Mouse (Mus musculus) kidney, embryonic 14.5 days (tissue): Measurements from ENCODE around the gene Tex11. TPM values are rescaled to one million over a fixed set of nuclear protein-coding genes. Genes with fewer than 3 reads are reported as not detected.

ENCODE experiments used
- ATAC-seq: fragments of 200-750 bp; cut with Nextera tagmentation; 2 replicates; pipeline ENCODE4 v1.8.0; 2017; ENCODE audit warnings: moderate number of reproducible peaks, mild to moderate bottlenecking, moderate TSS enrichment, moderate library complexity; ENCODE audit not compliant: low FRiP score, low TSS enrichment
- H3K27ac ChIP-seq: fragments of 300-500 bp; sonication (generic); 2 replicates; pipeline ENCODE4 v1.5.1; 2014; ENCODE audit warnings: low read depth, mild to moderate bottlenecking, low read length, moderate library complexity, mixed read lengths
- H3K27me3 ChIP-seq: fragments of 300-500 bp; sonication (generic); 2 replicates; pipeline ENCODE4 v1.6.1; 2014; ENCODE audit warnings: mild to moderate bottlenecking, low read length; ENCODE audit not compliant: control insufficient read depth, insufficient read depth
- H3K36me3 ChIP-seq: fragments of 300-500 bp; sonication (generic); 2 replicates; pipeline ENCODE4 v1.6.1; 2014; ENCODE audit warnings: low read length, mixed read lengths; ENCODE audit not compliant: control insufficient read depth, insufficient read depth
- H3K4me1 ChIP-seq: fragments of 300-500 bp; sonication (generic); 2 replicates; pipeline ENCODE4 v1.6.1; 2014; ENCODE audit warnings: low read length, mixed read lengths; ENCODE audit not compliant: control insufficient read depth, insufficient read depth
- H3K4me2 ChIP-seq: fragments of 300-500 bp; sonication (generic); replicated peaks from 2 replicates; pipeline ENCODE4 v1.6.1; 2014; ENCODE audit warnings: low read depth, mild to moderate bottlenecking, low read length
- H3K4me3 ChIP-seq: fragments of 300-500 bp; sonication (generic); 2 replicates; pipeline ENCODE4 v1.5.1; 2014; ENCODE audit warnings: mild to moderate bottlenecking, low read length
- H3K9ac ChIP-seq: fragments of 300-500 bp; sonication (generic); 2 replicates; pipeline ENCODE4 v1.6.1; 2014; ENCODE audit warnings: low read depth, mild to moderate bottlenecking, low read length, moderate library complexity
- H3K9me3 ChIP-seq: fragments of 300-500 bp; sonication (generic); 2 replicates; pipeline ENCODE4 v1.6.1; 2016; ENCODE audit warnings: low read length; ENCODE audit not compliant: control insufficient read depth
- WGBS: fragments of 180-500 bp; shearing (Covaris S2); extraction: QIAGEN DNeasy Blood & Tissue Kit; methylation state at CpG from one replicate; pipeline ENCODE4 v1.1.7; 2014; 5-methylcytosine and 5-hydroxymethylcytosine counted together
- polyA plus RNA-seq: library from polyadenylated mRNA; unstranded; fragments of >200 nt; fragmentation: Nextera tagmentation; extraction: Ambion mirVana; gene quantifications from 2 replicates; pipeline ENCODE4 v1.2.1, GENCODE M21; 2014

Tex11 gene
- polyA plus RNA-seq, 1 experiment from 2014 or later = not detected

GRCm38 (mm10) chrX:100825557-100825956 is 233.9 kb downstream of the Tex11 start:
- H3K4me2 ChIP-seq = no peak overlapping the region
- 88% methylated on average over 1 of the region's 1 CpGs for WGBS
- H3K27me3 ChIP-seq = no peaks in the 10 kb centered on the region
- no peaks in the 10 kb centered on the region for H3K9me3 ChIP-seq
- ATAC-seq = no peak
- no peaks in the 10 kb centered on the region for H3K36me3 ChIP-seq
- no peak overlapping the region for H3K4me3 ChIP-seq
- no peaks in the 10 kb centered on the region for H3K4me1 ChIP-seq
- H3K27ac ChIP-seq = no peak overlapping the region
- no peak overlapping the region for H3K9ac ChIP-seq

- H3K27me3 ChIP-seq = no peaks in the 10 kb centered on the region
- no peak overlapping the region for H3K4me3 ChIP-seq
- whole genome bisulfite sequencing = 71% methylated on average over 1 of the region's 1 CpGs
- H3K9me3 ChIP-seq = no peaks in the 10 kb centered on the region
- ATAC-seq = no peak
- H3K4me2 ChIP-seq = no peak overlapping the region
- no peaks in the 10 kb centered on the region for H3K4me1 ChIP-seq
- H3K36me3 ChIP-seq = peaks cover 3% of the 10 kb centered on the region; the same call in 1 of the 2 replicates
- H3K9ac ChIP-seq = no peak overlapping the region
- no peak overlapping the region for H3K27ac ChIP-seq
These were observed 238.3 kb downstream of the Tex11 start for GRCm38 (mm10) chrX:100821149-100821548.

GRCm38 (mm10) chrX:100818681-100819080 is 240.8 kb downstream of the Tex11 start:
- H3K27me3 ChIP-seq = no peaks in the 10 kb centered on the region
- H3K9me3 ChIP-seq = no peaks in the 10 kb centered on the region
- H3K27ac ChIP-seq = no peak overlapping the region
- WGBS = 94% methylated on average over 9 of the region's 9 CpGs
- no peak overlapping the region for H3K4me3 ChIP-seq
- H3K9ac ChIP-seq = no peak overlapping the region
- no peaks in the 10 kb centered on the region for H3K4me1 ChIP-seq
- H3K36me3 ChIP-seq = peaks cover 16% of the 10 kb centered on the region; the same call in 1 of the 2 replicates
- ATAC-seq = no peak
- H3K4me2 ChIP-seq = no peak overlapping the region

DNA sequence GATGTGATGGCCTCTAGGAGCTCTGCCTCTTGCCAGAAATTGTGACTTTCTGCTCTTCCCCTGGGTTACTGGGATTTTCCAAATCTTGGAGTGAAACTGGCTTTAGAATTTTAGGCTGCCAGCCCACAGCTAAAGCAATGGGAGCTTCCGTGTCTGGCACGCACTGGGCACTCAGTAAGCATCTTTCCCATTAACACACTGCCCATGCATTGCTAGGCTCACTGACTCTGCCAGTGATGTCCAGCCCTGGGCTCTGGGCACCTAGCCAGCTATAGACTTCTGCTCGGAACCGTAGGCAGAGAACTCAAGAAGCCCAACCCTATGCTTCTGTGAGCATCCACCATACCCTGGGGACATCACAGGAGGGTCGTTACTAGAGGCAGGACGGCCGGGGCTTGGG is 243.7 kb downstream of the Tex11 start:
- Histone ChIP-seq H3K4me3 (no peak overlapping the region), H3K27me3 (no peaks in the 10 kb centered on the region), H3K36me3 (peaks cover 26% of the 10 kb centered on the region; the same call in 1 of the 2 replicates), H3K27ac (no peak overlapping the region), H3K4me2 (no peak overlapping the region), H3K9ac (no peak overlapping the region), H3K9me3 (no peaks in the 10 kb centered on the region), H3K4me1 (no peaks in the 10 kb centered on the region)
- ATAC-seq = no peak
- WGBS = 86% methylated on average over 7 of the region's 7 CpGs

DNA sequence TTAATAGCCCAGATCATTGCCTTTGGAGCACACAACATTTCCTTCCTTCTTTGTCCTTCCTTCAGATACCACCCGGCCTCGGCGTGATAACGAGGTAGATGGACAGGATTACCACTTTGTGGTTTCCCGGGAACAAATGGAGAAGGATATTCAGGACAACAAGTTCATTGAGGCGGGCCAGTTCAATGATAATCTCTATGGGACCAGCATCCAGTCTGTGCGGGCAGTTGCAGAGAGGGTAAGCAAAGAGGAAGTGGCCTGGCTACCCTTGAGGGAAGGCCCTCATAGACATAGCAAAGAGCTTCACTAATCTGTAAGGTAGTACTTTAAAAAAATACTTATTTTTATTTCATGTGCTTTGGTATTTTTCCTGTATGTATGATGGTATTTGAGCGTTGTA is 245.3 kb downstream of the Tex11 start:
- H3K27me3 ChIP-seq = no peaks in the 10 kb centered on the region
- no peak overlapping the region for H3K4me2 ChIP-seq
- 81% methylated on average over 8 of the region's 8 CpGs for WGBS
- no peak overlapping the region for H3K4me3 ChIP-seq
- no peak overlapping the region for H3K9ac ChIP-seq
- no peaks in the 10 kb centered on the region for H3K4me1 ChIP-seq
- no peak overlapping the region for H3K27ac ChIP-seq
- no peak for ATAC-seq
- H3K9me3 ChIP-seq = no peaks in the 10 kb centered on the region
- H3K36me3 ChIP-seq = peaks cover 26% of the 10 kb centered on the region; the same call in 1 of the 2 replicates

GRCm38 (mm10) chrX:100811129-100811528 is 248.3 kb downstream of the Tex11 start:
- Histone ChIP-seq H3K9me3 (no peaks in the 10 kb centered on the region), H3K4me1 (no peaks in the 10 kb centered on the region), H3K36me3 (peaks cover 23% of the 10 kb centered on the region; the same call in 1 of the 2 replicates), H3K4me2 (no peak overlapping the region), H3K27me3 (no peaks in the 10 kb centered on the region), H3K4me3 (no peak overlapping the region), H3K9ac (no peak overlapping the region), H3K27ac (no peak overlapping the region)
- ATAC-seq = no peak
- 92% methylated on average over 4 of the region's 4 CpGs for WGBS

GRCm38 (mm10) chrX:100802034-100802433 is 257.4 kb downstream of the Tex11 start:
- no peaks in the 10 kb centered on the region; the same call in 1 of the 2 replicates for H3K36me3 ChIP-seq
- H3K4me2 ChIP-seq = no peak overlapping the region
- no peak overlapping the region for H3K9ac ChIP-seq
- ATAC-seq = no peak
- 58% methylated on average over 6 of the region's 6 CpGs for WGBS
- no peak overlapping the region for H3K4me3 ChIP-seq
- H3K9me3 ChIP-seq = no peaks in the 10 kb centered on the region
- H3K4me1 ChIP-seq = no peaks in the 10 kb centered on the region
- no peak overlapping the region for H3K27ac ChIP-seq
- 0 out of 2 replicates have a peak, but pooled peaks cover 3% of the 10 kb centered on the region for H3K27me3 ChIP-seq

GRCm38 (mm10) chrX:100800643-100801042 is 258.8 kb downstream of the Tex11 start:
- Histone ChIP-seq H3K4me1 (no peaks in the 10 kb centered on the region), H3K9ac (no peak overlapping the region), H3K27me3 (0 out of 2 replicates have a peak, but pooled peaks cover 3% of the 10 kb centered on the region), H3K36me3 (no peaks in the 10 kb centered on the region), H3K9me3 (no peaks in the 10 kb centered on the region), H3K4me2 (no peak overlapping the region), H3K27ac (no peak overlapping the region; the same call in 1 of the 2 replicates), H3K4me3 (no peak overlapping the region)
- WGBS = 28% methylated on average over 2 of the region's 2 CpGs
- peak; percentile 64; the same call in 1 of the 2 replicates for ATAC-seq

- no peaks in the 10 kb centered on the region for H3K27me3 ChIP-seq
- H3K36me3 ChIP-seq = no peaks in the 10 kb centered on the region
- H3K4me1 ChIP-seq = no peaks in the 10 kb centered on the region
- no peaks in the 10 kb centered on the region for H3K9me3 ChIP-seq
- 64% methylated on average over 7 of the region's 7 CpGs for WGBS
- no peak for ATAC-seq
- H3K4me3 ChIP-seq = no peak overlapping the region
- H3K4me2 ChIP-seq = no peak overlapping the region
- no peak overlapping the region for H3K27ac ChIP-seq
- no peak overlapping the region for H3K9ac ChIP-seq
These were observed 261.5 kb downstream of the Tex11 start for GRCm38 (mm10) chrX:100797851-100798527.
